Mouse (Mus musculus): ENCODE results near the gene Clec5a.

DNA sequence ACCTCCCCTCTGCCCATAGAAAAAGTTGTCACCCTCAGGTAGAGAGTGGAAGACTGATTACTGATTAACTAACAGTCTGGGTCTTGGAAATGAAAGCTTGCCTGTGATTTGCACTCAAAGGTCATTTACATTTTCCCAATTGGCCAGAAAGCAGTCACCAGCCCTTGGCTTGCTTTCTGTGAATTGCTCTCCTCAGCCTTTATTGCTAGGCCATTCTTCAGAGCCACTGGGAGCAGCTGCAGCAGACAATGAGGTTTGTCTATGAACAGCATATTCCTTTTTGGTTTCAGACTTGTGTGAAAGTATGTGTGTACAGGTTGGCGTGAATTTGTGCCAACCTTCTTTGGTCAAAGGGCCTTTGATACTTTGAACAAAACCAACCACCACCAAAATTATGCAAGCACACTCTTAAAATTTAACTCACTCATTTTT lies 49.0 kb upstream of the Clec5a start:
- TF ChIP-seq POLR2A (IDR thresholded peaks at IDR 0.05; ENCODE audit: control insufficient read depth, low read depth, low read length), result no peak
- no peak for TF ChIP-seq CTCF (IDR thresholded peaks at IDR 0.05; ENCODE audit: control insufficient read depth, insufficient read depth, insufficient replicate concordance, low read depth, low read length)
